Mouse (Mus musculus): Measurements from ENCODE around the gene AA467197.

DNA sequence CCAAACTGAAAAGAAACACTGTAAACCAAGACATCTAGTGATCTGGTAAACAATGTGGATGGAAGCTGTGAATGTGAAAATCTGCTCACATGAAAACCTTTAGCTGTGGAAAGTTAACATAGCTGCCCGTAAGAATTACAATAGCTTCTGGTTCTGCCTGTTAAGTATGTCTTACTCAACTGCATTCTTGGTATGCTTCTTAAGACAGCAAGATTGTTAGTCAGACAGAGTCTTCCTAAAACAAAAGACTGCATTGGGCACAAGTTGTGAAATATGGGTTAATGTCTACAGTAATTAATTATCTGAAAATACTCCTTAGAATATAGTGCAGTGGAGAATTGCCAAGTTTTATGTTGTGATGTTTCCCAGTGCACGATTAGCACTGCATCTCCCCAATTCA lies 45.7 kb downstream of the AA467197 start:
- TF ChIP-seq POLR2A (IDR thresholded peaks at IDR 0.05; ENCODE audit: extremely low read depth, insufficient read depth, low read length) (no peak), CTCF (IDR thresholded peaks at IDR 0.05; ENCODE audit: low read depth, low read length) (no peak)
